Mouse (Mus musculus) olfactory bulb, adult 2 months (tissue): Measurements from ENCODE around the gene Dnajc5.

Experiments
- CTCF ChIP-seq: fragments of 200-500 bp; IDR thresholded peaks from 2 replicates; pipeline ENCODE4 v1.5.1; 2012; ENCODE audit warnings: low read depth, mild to moderate bottlenecking, low read length, moderate library complexity; ENCODE audit not compliant: insufficient read depth
- POLR2A ChIP-seq: fragments of 200-500 bp; IDR thresholded peaks from 2 replicates; pipeline ENCODE4 v1.6.1; 2012; ENCODE audit warnings: mild to moderate bottlenecking, low read depth, low read length, moderate library complexity; ENCODE audit not compliant: insufficient read depth

- TF ChIP-seq POLR2A (no peak), CTCF (no peak)
Measured at GRCm38 (mm10) chr2:181580131-181580772, 60.0 kb downstream of the Dnajc5 start.
